Mouse (Mus musculus): ENCODE measurements around the gene Meis1. TPM values are rescaled to one million over a fixed set of nuclear protein-coding genes. Genes with fewer than 3 reads are reported as not detected.

Gene Meis1
- total and polyA plus RNA-seq, 3 experiments, result 8.2 to 16.5 TPM; not detected in 1

DNA sequence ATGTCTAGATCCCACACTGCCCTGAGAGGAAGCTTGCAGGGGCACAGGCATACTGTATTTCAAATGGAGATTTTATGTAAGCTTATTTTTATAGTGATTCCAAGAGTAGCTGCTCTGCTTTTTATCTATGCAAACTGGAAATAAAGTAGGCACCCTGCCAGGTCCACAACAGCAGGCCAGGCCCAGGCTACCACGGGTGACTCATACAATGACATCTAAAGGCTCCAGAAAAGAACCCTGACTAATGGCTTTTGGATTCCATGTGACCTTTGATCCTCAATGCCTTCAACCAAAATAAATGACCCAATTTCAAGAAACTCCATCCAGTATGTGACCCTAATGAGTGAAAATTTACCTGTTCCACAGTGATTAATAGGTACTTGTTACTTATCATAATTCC lies 91.4 kb downstream of the Meis1 start:
- H3K27me3 ChIP-seq (ENCODE audit: control insufficient read depth in 1 of 2, insufficient read depth in 2 of 2, low read length in 2 of 2), result no peaks in the 10 kb centered on the region
- H3K9me3 ChIP-seq (replicated peaks; ENCODE audit: insufficient read depth, low read length), result no peaks in the 10 kb centered on the region
- H3K9ac ChIP-seq (ENCODE audit: control insufficient read depth, low read depth, low read length, poor library complexity, severe bottlenecking), result no peak overlapping the region
- TF ChIP-seq GABPA (IDR thresholded peaks at IDR 0.05; ENCODE audit: low read depth, low read length) (no peak), MEF2A (IDR thresholded peaks at IDR 0.05; ENCODE audit: extremely low read depth, insufficient replicate concordance, low read depth, low read length, poor library complexity, severe bottlenecking) (no peak), MXI1 (IDR thresholded peaks at IDR 0.05; ENCODE audit: low read depth, low read length) (peak; percentile 11; the same call in 1 of the 2 replicates), JUND (IDR thresholded peaks at IDR 0.05; ENCODE audit: low read depth, low read length) (peak; percentile 90), EP300 (IDR thresholded peaks at IDR 0.05; ENCODE audit: low read depth in 1 of 2, low read length in 2 of 2) (peak; percentile 68 to 75), POLR2AphosphoS5 (IDR thresholded peaks at IDR 0.05; ENCODE audit: borderline replicate concordance, low read depth, low read length) (no peak), TAL1 (IDR thresholded peaks at IDR 0.05; ENCODE audit: low read length) (peak; percentile 42), SIN3A (IDR thresholded peaks at IDR 0.05; ENCODE audit: low read length) (peak; percentile 30; the same call in 1 of the 2 replicates), KAT2A (conservative IDR thresholded peaks at IDR 0.05; ENCODE audit: low read depth, low read length) (no peak), GATA1 (IDR thresholded peaks at IDR 0.05; ENCODE audit: low read depth, low read length) (peak; percentile 81), RCOR1 (IDR thresholded peaks at IDR 0.05; ENCODE audit: low read depth, low read length) (peak; percentile 38; the same call in 1 of the 2 replicates), CTCF (IDR thresholded peaks at IDR 0.05 in 2 of 3, conservative IDR thresholded peaks at IDR 0.05 in 1 of 3; ENCODE audit: control insufficient read depth in 1 of 3, insufficient read depth in 1 of 3, low read depth in 2 of 3, low read length in 3 of 3, poor library complexity in 1 of 3, severe bottlenecking in 1 of 3) (no peak), MYC (IDR thresholded peaks at IDR 0.05; ENCODE audit: low read depth, low read length) (peak; percentile 51; the same call in 1 of the 2 replicates), ETS1 (IDR thresholded peaks at IDR 0.05; ENCODE audit: low read depth, low read length) (peak; percentile 92)
- peaks cover 0 to 50% of the 10 kb centered on the region in 2 experiments; a peak in 2 of 4 replicates for H3K36me3 ChIP-seq (ENCODE audit: control insufficient read depth in 1 of 2, insufficient read depth in 2 of 2, low read length in 2 of 2)
- peak overlapping the region; percentile 44 for H3K27ac ChIP-seq (ENCODE audit: control insufficient read depth, low read depth, low read length)
- peaks cover 26 to 46% of the 10 kb centered on the region in 2 experiments for H3K4me1 ChIP-seq (ENCODE audit: control insufficient read depth in 1 of 2, insufficient read depth in 2 of 2, low read length in 2 of 2)
- no peaks in the 10 kb centered on the region for H3K79me2 ChIP-seq (ENCODE audit: control insufficient read depth, insufficient read depth, low read length, poor library complexity)
- DNase-seq (ENCODE audit: low read depth, low spot score), result peak; percentile 92
- no peak overlapping the region for H3K4me3 ChIP-seq (ENCODE audit: control insufficient read depth in 1 of 2, insufficient read depth in 1 of 2, low read depth in 2 of 2, low read length in 2 of 2)

DNA sequence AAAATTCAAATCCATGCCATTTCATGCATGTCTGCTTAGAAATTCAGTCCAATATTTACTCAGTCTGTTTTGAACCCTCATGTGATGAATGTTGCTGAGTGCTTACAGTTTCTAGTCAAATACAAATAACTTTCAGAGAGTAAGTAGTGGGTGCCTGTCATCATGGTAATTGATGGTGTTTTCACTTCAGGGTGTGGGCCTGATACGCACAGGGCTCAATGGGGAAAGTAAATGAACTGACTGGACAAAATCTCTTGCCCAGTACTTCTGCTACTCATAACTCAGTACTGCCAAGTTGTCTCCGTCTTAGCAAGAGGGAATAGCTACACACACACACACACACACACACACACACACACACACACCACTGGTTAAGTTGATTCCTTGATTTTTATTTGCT lies 92.0 kb downstream of the Meis1 start:
- H3K9ac ChIP-seq (ENCODE audit: control insufficient read depth, low read depth, low read length, poor library complexity, severe bottlenecking), result no peak overlapping the region
- H3K4me1 ChIP-seq (ENCODE audit: control insufficient read depth in 1 of 2, insufficient read depth in 2 of 2, low read length in 2 of 2), result peaks cover 26 to 47% of the 10 kb centered on the region in 2 experiments
- no peaks in the 10 kb centered on the region for H3K79me2 ChIP-seq (ENCODE audit: control insufficient read depth, insufficient read depth, low read length, poor library complexity)
- H3K27ac ChIP-seq (ENCODE audit: control insufficient read depth, low read depth, low read length), result peak overlapping the region; percentile 44; the same call in 1 of the 2 replicates
- TF ChIP-seq CTCF (IDR thresholded peaks at IDR 0.05 in 2 of 3, conservative IDR thresholded peaks at IDR 0.05 in 1 of 3; ENCODE audit: control insufficient read depth in 1 of 3, insufficient read depth in 1 of 3, low read depth in 2 of 3, low read length in 3 of 3, poor library complexity in 1 of 3, severe bottlenecking in 1 of 3) (no peak), ETS1 (IDR thresholded peaks at IDR 0.05; ENCODE audit: low read depth, low read length) (no peak), MAFK (IDR thresholded peaks at IDR 0.05; ENCODE audit: borderline replicate concordance, low read depth, low read length) (no peak), EP300 (IDR thresholded peaks at IDR 0.05; ENCODE audit: low read depth in 1 of 2, low read length in 2 of 2) (no peak), ZMIZ1 (IDR thresholded peaks at IDR 0.05; ENCODE audit: low read depth, low read length) (no peak), TCF12 (IDR thresholded peaks at IDR 0.05; ENCODE audit: low read depth, low read length) (no peak), ELF1 (IDR thresholded peaks at IDR 0.05; ENCODE audit: low read depth, low read length) (no peak), MAZ (IDR thresholded peaks at IDR 0.05; ENCODE audit: low read depth, low read length) (no peak), CHD1 (IDR thresholded peaks at IDR 0.05; ENCODE audit: low read depth, low read length) (no peak), MXI1 (IDR thresholded peaks at IDR 0.05; ENCODE audit: low read depth, low read length) (no peak), ZNF384 (IDR thresholded peaks at IDR 0.05; ENCODE audit: low read depth, low read length) (no peak)
- H3K9me3 ChIP-seq (replicated peaks; ENCODE audit: insufficient read depth, low read length), result no peaks in the 10 kb centered on the region
- H3K4me3 ChIP-seq (ENCODE audit: control insufficient read depth in 1 of 2, insufficient read depth in 1 of 2, low read depth in 2 of 2, low read length in 2 of 2), result no peak overlapping the region
- peaks cover 0 to 52% of the 10 kb centered on the region in 2 experiments; a peak in 2 of 4 replicates for H3K36me3 ChIP-seq (ENCODE audit: control insufficient read depth in 1 of 2, insufficient read depth in 2 of 2, low read length in 2 of 2)
- H3K27me3 ChIP-seq (ENCODE audit: control insufficient read depth in 1 of 2, insufficient read depth in 2 of 2, low read length in 2 of 2), result no peaks in the 10 kb centered on the region
- no peak for DNase-seq (ENCODE audit: low read depth, low spot score)
